Mouse (Mus musculus): ENCODE data around the gene Lmf1. TPM values are rescaled to one million over a fixed set of nuclear protein-coding genes. Genes with fewer than 3 reads are reported as not detected.

Lmf1 gene
- polyA plus RNA-seq, 1 experiment = 18.8 TPM

DNA sequence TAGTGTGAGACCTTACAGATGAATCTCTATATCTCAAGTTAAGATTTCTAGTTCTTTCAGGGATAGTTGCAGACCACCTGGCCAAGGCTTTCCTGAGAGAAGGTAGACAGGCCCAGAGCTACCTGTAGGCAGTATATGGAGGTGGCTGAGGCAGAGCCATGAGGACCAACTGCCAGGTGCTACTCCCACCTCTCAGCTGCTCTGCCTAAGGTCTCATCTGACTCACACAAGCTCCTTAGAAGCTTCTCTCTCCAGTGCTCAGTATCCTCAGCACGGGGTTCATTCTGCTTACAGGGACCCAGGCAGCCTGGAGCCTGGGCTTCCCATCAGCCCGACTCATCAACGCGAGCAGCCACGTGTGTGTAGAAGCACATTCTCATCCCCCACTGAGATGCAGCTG, 51.4 kb downstream of the Lmf1 start:
- H3K4me3 ChIP-seq (replicated peaks; ENCODE audit: control insufficient read depth, low read depth, low read length) = no peak overlapping the region
- WGBS = 84% methylated on average over 5 of the region's 5 CpGs
- TF ChIP-seq POLR2A (IDR thresholded peaks at IDR 0.05; ENCODE audit: borderline replicate concordance, control insufficient read depth, low read depth, low read length) (no peak), CTCF (IDR thresholded peaks at IDR 0.05; ENCODE audit: control insufficient read depth, insufficient read depth, low read length) (no peak)
- no peak overlapping the region for H3K27ac ChIP-seq (ENCODE audit: control insufficient read depth, insufficient read depth, low read depth, low read length, poor library complexity)
- H3K4me1 ChIP-seq (ENCODE audit: control insufficient read depth, insufficient read depth, low read length) = no peaks in the 10 kb centered on the region

DNA sequence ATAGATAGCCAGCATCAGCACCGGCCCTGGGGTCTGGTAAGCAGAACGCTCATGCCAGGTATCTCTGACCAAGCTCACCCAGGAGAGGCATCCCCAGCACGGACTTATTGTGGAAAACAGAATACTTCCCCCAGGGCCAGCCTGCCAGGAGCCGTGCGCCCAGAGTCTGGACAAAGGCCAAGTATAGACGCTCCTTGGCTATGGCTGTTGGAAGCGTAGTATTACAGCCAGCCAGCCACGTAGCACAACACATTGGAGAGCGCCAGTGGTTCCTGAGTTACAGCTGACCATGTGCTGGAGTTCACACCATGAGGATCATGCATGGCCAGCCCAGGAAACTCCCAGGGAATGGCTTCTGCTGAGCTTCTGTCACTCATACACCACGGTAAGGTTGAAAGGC, 55.2 kb downstream of the Lmf1 start:
- H3K4me1 ChIP-seq (ENCODE audit: control insufficient read depth, insufficient read depth, low read length) = no peaks in the 10 kb centered on the region
- H3K27ac ChIP-seq (ENCODE audit: control insufficient read depth, insufficient read depth, low read depth, low read length, poor library complexity) = no peak overlapping the region
- 85% methylated on average over 10 of the region's 10 CpGs for WGBS
- H3K4me3 ChIP-seq (replicated peaks; ENCODE audit: control insufficient read depth, low read depth, low read length) = no peak overlapping the region
- TF ChIP-seq CTCF (IDR thresholded peaks at IDR 0.05; ENCODE audit: control insufficient read depth, insufficient read depth, low read length) = no peak
- no peak for TF ChIP-seq POLR2A (IDR thresholded peaks at IDR 0.05; ENCODE audit: borderline replicate concordance, control insufficient read depth, low read depth, low read length)

DNA sequence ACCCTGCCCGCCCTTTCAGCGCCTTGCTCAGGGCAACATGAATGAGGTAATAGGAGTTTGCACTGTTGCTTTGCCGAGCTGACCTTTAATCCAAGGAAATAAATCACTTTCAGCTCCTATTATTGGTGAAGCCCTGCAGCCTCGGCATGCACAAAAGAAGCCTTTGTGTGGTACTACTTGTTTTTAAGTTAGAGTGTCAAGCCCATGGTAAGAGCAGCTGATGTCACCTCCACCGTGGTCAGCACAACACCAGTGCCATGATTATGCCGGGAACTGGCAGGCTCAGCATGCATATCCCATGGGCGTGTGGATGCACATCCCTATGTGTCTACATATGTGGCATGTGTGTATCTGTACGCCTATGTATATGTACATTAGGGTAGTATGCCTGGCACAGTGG, 56.5 kb downstream of the Lmf1 start:
- H3K4me1 ChIP-seq (ENCODE audit: control insufficient read depth, insufficient read depth, low read length) = no peaks in the 10 kb centered on the region
- no peak for TF ChIP-seq CTCF (IDR thresholded peaks at IDR 0.05; ENCODE audit: control insufficient read depth, insufficient read depth, low read length)
- TF ChIP-seq POLR2A (IDR thresholded peaks at IDR 0.05; ENCODE audit: borderline replicate concordance, control insufficient read depth, low read depth, low read length) = no peak
- 79% methylated on average over 8 of the region's 8 CpGs for WGBS

DNA sequence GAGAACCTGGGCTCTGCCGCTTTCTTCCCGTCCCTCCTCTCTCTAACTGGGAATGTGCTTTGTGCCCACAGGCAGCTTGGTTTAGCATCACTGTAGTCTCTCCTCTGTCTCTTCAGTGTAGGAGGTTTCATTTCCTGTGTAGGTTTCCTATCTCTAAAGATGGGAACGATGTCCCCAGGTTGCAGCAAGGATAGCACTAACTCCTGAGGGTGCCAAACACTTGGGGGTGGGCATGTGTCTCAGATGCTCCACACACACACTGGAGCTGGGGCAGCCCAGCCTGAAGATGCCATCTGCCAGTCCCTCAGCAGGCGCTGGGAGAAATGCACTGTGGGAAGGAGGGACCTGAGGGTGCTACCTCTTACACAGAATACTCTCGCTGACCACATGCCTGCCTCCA, 56.9 kb downstream of the Lmf1 start:
- H3K4me1 ChIP-seq (ENCODE audit: control insufficient read depth, insufficient read depth, low read length) = no peaks in the 10 kb centered on the region
- H3K27ac ChIP-seq (ENCODE audit: control insufficient read depth, insufficient read depth, low read depth, low read length, poor library complexity) = no peak overlapping the region
- TF ChIP-seq CTCF (IDR thresholded peaks at IDR 0.05; ENCODE audit: control insufficient read depth, insufficient read depth, low read length) (no peak), POLR2A (IDR thresholded peaks at IDR 0.05; ENCODE audit: borderline replicate concordance, control insufficient read depth, low read depth, low read length) (no peak)
- H3K4me3 ChIP-seq (replicated peaks; ENCODE audit: control insufficient read depth, low read depth, low read length) = no peak overlapping the region
- 84% methylated on average over 5 of the region's 5 CpGs for WGBS

More for the DNA sequence above, 56.5 kb downstream of the Lmf1 start:
- no peak overlapping the region for H3K4me3 ChIP-seq (replicated peaks; ENCODE audit: control insufficient read depth, low read depth, low read length)
- H3K27ac ChIP-seq (ENCODE audit: control insufficient read depth, insufficient read depth, low read depth, low read length, poor library complexity) = no peak overlapping the region

DNA sequence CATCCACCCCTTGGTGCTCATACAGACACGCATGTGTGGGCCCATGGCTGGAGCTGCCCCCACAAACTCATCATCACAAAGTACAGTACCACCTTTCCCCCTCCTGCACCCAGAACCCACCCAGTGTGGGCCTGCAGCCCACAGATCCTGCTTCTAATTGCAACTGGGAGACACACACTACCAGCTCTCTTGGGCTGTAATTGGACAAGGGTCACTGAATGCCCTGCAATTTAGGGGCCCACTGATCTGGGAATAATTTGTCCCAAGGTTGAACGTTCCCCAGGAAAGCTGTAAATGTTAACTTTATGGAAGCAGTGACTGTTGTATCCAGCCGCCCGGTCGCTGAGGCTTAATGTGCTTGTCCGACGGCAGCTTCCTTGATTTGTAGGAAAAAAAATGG, 59.1 kb downstream of the Lmf1 start:
- TF ChIP-seq POLR2A (IDR thresholded peaks at IDR 0.05; ENCODE audit: borderline replicate concordance, control insufficient read depth, low read depth, low read length) (no peak), CTCF (IDR thresholded peaks at IDR 0.05; ENCODE audit: control insufficient read depth, insufficient read depth, low read length) (no peak)
- Histone ChIP-seq H3K27ac (ENCODE audit: control insufficient read depth, insufficient read depth, low read depth, low read length, poor library complexity) (no peak overlapping the region), H3K4me1 (ENCODE audit: control insufficient read depth, insufficient read depth, low read length) (no peaks in the 10 kb centered on the region), H3K4me3 (replicated peaks; ENCODE audit: control insufficient read depth, low read depth, low read length) (no peak overlapping the region)
- 87% methylated on average over 7 of the region's 7 CpGs for WGBS

DNA sequence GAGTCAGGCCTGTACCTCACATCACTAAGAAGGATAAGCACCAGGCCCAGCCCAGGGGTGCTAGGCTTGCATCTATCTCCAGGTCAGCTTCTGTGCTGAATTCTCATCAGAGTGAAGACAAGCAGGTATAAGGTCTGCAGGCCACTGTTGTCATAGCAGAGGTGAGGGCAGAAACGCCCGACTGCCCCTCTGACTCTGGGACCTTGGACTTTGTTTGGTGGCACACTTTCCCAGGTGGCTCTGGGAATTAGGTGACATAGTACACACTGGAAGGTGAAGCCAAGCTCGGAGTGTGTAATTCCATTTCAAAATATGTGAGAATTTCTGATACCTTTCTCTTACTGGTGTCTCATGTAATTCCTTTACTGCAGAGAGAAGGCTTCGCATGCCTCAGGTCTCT, 59.6 kb downstream of the Lmf1 start:
- TF ChIP-seq POLR2A (IDR thresholded peaks at IDR 0.05; ENCODE audit: borderline replicate concordance, control insufficient read depth, low read depth, low read length) (no peak), CTCF (IDR thresholded peaks at IDR 0.05; ENCODE audit: control insufficient read depth, insufficient read depth, low read length) (no peak)
- Histone ChIP-seq H3K4me3 (replicated peaks; ENCODE audit: control insufficient read depth, low read depth, low read length) (no peak overlapping the region), H3K4me1 (ENCODE audit: control insufficient read depth, insufficient read depth, low read length) (no peaks in the 10 kb centered on the region), H3K27ac (ENCODE audit: control insufficient read depth, insufficient read depth, low read depth, low read length, poor library complexity) (no peak overlapping the region)
- whole genome bisulfite sequencing = 79% methylated on average over 4 of the region's 4 CpGs

DNA sequence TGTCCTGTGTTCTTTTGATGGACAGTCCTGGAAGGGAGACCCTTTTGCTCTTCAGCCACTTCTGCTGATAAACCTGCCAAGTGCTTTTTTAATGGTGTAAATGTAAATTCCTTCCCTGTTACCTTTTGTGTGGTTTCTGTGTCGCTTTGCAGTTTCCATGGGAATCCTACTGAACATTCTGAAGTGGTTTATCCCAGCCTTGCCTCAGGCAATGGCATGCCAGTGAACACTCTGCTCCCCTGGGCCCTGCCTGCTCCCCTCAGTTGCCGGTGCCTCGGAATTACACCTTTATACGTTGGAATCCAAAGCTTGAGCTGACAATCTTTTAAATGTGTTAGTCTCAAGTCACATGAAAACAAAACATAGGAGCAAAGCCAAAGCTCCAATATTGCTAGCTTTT, 62.1 kb downstream of the Lmf1 start:
- TF ChIP-seq CTCF (IDR thresholded peaks at IDR 0.05; ENCODE audit: control insufficient read depth, insufficient read depth, low read length) (no peak), POLR2A (IDR thresholded peaks at IDR 0.05; ENCODE audit: borderline replicate concordance, control insufficient read depth, low read depth, low read length) (no peak)
- Histone ChIP-seq H3K4me3 (replicated peaks; ENCODE audit: control insufficient read depth, low read depth, low read length) (no peak overlapping the region), H3K4me1 (ENCODE audit: control insufficient read depth, insufficient read depth, low read length) (no peaks in the 10 kb centered on the region), H3K27ac (ENCODE audit: control insufficient read depth, insufficient read depth, low read depth, low read length, poor library complexity) (no peak overlapping the region)
- 88% methylated on average over 4 of the region's 4 CpGs for WGBS

DNA sequence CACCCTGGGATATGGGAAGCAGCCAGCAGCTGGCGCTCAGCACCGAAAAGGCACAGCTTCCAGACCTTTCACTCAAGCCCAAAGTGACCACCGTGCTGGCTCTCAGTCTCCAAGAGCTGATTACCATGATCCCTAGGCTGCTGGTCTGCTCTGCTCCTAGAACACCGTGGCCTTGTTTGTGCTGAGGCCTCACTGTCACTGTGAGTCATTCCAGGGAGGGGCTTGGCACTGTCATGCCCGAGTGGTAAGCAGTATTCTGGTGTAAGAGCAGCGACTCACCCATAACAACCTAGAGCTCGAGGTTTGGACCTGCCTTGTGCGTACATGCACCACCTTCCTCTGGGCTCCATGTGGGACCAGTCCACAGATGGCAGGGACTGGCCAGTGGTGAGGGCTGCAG, 63.1 kb downstream of the Lmf1 start:
- TF ChIP-seq POLR2A (IDR thresholded peaks at IDR 0.05; ENCODE audit: borderline replicate concordance, control insufficient read depth, low read depth, low read length) (no peak), CTCF (IDR thresholded peaks at IDR 0.05; ENCODE audit: control insufficient read depth, insufficient read depth, low read length) (no peak)
- WGBS = 83% methylated on average over 8 of the region's 8 CpGs
- no peaks in the 10 kb centered on the region for H3K4me1 ChIP-seq (ENCODE audit: control insufficient read depth, insufficient read depth, low read length)
- no peak overlapping the region for H3K27ac ChIP-seq (ENCODE audit: control insufficient read depth, insufficient read depth, low read depth, low read length, poor library complexity)
- H3K4me3 ChIP-seq (replicated peaks; ENCODE audit: control insufficient read depth, low read depth, low read length) = no peak overlapping the region

Measured in bone marrow, adult 2 months (tissue).